In genomic region chr5:117937186-117937585, GRCm38 (mm10) we compare ENCODE assay signal across 14 mouse cellular contexts. TPM values are rescaled to one million over a fixed set of nuclear protein-coding genes. Genes with fewer than 3 reads are reported as not detected.
DNase-seq lines count a peak whose midpoint lies in the region; TF ChIP-seq lines count a peak whose summit lies in the region.
"Had no signal": no experiment of that assay in that cellular context is flagged by ENCODE, and none has a peak within 500 bp of the region (broad histone marks: within the 10 kb centered on the region; RNA-seq: fewer than 3 reads in every experiment).

No protein-coding gene starts in this region.

- DNase-seq in brain, embryonic 14.5 days (ENCODE audit: low read depth) = peak; percentile 33
- DNase-seq in cerebellum, adult 11-12 months = peak; percentile 81
- peak; percentile 86 for DNase-seq in cerebellum, adult 9-10 months
- peak; percentile 80 to 85 for DNase-seq in cerebellum, postnatal 25 days
- DNase-seq in kidney, postnatal 4 days = no peak
- DNase-seq in kidney, postnatal 36 days = no peak
- DNase-seq in kidney, postnatal 10 days = no peak
- DNase-seq: adrenal gland, adult 2 months; adrenal gland, postnatal 25 days; forebrain, postnatal 0 days; gastrocnemius, postnatal 25 days; heart, adult 11 months; heart, postnatal 36 days; kidney, adult 2 months had no signal

- TF ChIP-seq CTCF in brain, embryonic 14.5 days (IDR thresholded peaks at IDR 0.05; ENCODE audit: borderline replicate concordance, extremely low read depth, insufficient read depth, insufficient read length) = no peak

- TF ChIP-seq POLR2A in brain, embryonic 14.5 days (IDR thresholded peaks at IDR 0.05; ENCODE audit: borderline replicate concordance, extremely low read depth, insufficient read depth, insufficient read length, poor library complexity, severe bottlenecking) = no peak

RNA-seq across cellular contexts. Expression of gene Fbxo21, which starts 39.3 kb away (rescaled TPM):
- 171 and 178 TPM in 2 replicates for polyA plus RNA-seq in brain, embryonic 14.5 days (2012; rRNA removed)

Comparison
In these comparisons a context has a peak if more than half of its experiments do, and no peak if none do; other contexts are left out.
1. DNase-seq: peak in brain, embryonic 14.5 days (single experiment), cerebellum, adult 11-12 months (single experiment), cerebellum, adult 9-10 months (single experiment) and cerebellum, postnatal 25 days (2 of 2); none in kidney, postnatal 4 days (0 of 2), kidney, postnatal 36 days (0 of 2) and kidney, postnatal 10 days (single experiment).